ENCODE assay signal across 8 mouse cellular contexts in the genomic region with DNA sequence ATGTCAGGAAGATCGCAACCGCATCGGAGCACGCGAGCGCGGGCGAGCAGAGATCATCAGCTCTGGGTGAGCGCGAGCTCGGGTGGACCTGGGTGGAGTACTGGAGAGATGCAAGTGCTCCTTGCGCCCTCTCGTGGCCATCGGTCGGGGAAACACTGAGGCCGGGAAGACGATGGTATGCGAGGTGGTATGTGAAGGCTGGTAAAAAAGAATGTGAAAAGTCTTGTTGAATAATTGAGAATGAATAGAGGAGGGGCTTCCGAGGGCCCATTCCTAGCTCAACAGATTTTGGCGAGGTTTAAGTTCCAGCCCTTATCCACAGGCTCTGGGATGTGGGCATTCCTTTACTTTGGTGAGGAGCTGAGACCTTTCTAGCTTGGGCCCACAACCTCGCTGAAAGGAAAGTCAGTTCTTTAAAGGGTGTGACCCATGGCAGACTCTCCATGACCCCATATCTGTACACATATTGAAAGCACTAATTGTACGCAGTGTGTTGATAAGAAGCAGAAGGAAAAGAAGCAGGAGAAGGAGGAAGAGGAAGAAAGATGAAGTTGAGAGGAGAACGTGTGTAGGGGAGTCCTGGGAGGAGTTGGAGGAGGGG. TPM values are rescaled to one million over a fixed set of nuclear protein-coding genes. Genes with fewer than 3 reads are reported as not detected.
DNase-seq lines count a peak whose midpoint lies in the region; ATAC-seq lines count a peak whose summit lies in the region.

No protein-coding gene starts in this region.

- peak overlapping the region; percentile 68; the same call in 1 of the 2 replicates for H3K27ac ChIP-seq in hindbrain, embryonic 15.5 days (replicated peaks)

- H3K4me2 ChIP-seq in hindbrain, embryonic 15.5 days, result peak overlapping the region; percentile 85

- H3K36me3 ChIP-seq in hindbrain, embryonic 15.5 days, result no peaks in the 10 kb centered on the region

- 11% methylated on average over 23 of the region's 23 CpGs for WGBS in hindbrain, embryonic 15.5 days

- H3K27me3 ChIP-seq in hindbrain, embryonic 15.5 days, result no peaks in the 10 kb centered on the region

- H3K9me3 ChIP-seq in hindbrain, embryonic 15.5 days, result no peaks in the 10 kb centered on the region

- peak overlapping the region; percentile 66 for H3K9ac ChIP-seq in hindbrain, embryonic 15.5 days

- ATAC-seq in hindbrain, embryonic 15.5 days (ENCODE audit: low FRiP score, low read depth), result peak; percentile 95

- peak; percentile 71 for DNase-seq in WW6 (ENCODE audit: low read depth, low spot score)
- peak; percentile 94 to 95 for DNase-seq in cerebellum, postnatal 36 days
- DNase-seq in frontal cortex, postnatal 36 days (ENCODE audit: low spot score in 2 of 2), result peak; percentile 90 to 93
- DNase-seq in left cerebral cortex, adult 11 months (ENCODE audit: low spot score), result peak; percentile 82
- DNase-seq in lung, postnatal 4 days, result peak; percentile 88 to 90
- peak; percentile 75 for DNase-seq in retina, postnatal 7 days (ENCODE audit: low read depth, low spot score)
- peak; percentile 76 to 87 for DNase-seq in urinary bladder, adult 18-20 months (ENCODE audit: low spot score in 2 of 2)

- H3K4me1 ChIP-seq in hindbrain, embryonic 15.5 days (replicated peaks), result peaks cover 7% of the 10 kb centered on the region

- peak overlapping the region; percentile 42 for H3K4me3 ChIP-seq in hindbrain, embryonic 15.5 days

RNA-seq across cellular contexts. Expression of gene Dnajb1, which starts 14.5 kb away (rescaled TPM):
- 58.1 and 60.9 TPM in 2 replicates for polyA plus RNA-seq in hindbrain, embryonic 15.5 days (2015; fragmentation: Nextera tagmentation; extraction: Ambion mirVana)

RNA-seq across cellular contexts. Expression of gene Tecr, which starts 14.7 kb away (rescaled TPM):
- 1,382 and 1,396 TPM in 2 replicates for polyA plus RNA-seq in hindbrain, embryonic 15.5 days (2015; fragmentation: Nextera tagmentation; extraction: Ambion mirVana)

RNA-seq across cellular contexts. Expression of gene Gipc1, which starts 30.0 kb away (rescaled TPM):
- 132 and 133 TPM in 2 replicates for polyA plus RNA-seq in hindbrain, embryonic 15.5 days (2015; fragmentation: Nextera tagmentation; extraction: Ambion mirVana)

RNA-seq across cellular contexts. Expression of gene Ptger1, which starts 44.0 kb away (rescaled TPM):
- polyA plus RNA-seq in hindbrain, embryonic 15.5 days (2015; fragmentation: Nextera tagmentation; extraction: Ambion mirVana), result 1.00 and 1.0 TPM in 2 replicates

RNA-seq across cellular contexts. Expression of gene Ndufb7, which starts 56.0 kb away (rescaled TPM):
- polyA plus RNA-seq in hindbrain, embryonic 15.5 days (2015; fragmentation: Nextera tagmentation; extraction: Ambion mirVana), result 333 and 340 TPM in 2 replicates

Comparison
In these comparisons a context has a peak if more than half of its experiments do, and no peak if none do; other contexts are left out.
1. Peak in every context shown above with its lines: DNase-seq, ATAC-seq, H3K4me3 ChIP-seq and H3K27ac ChIP-seq.